Mouse (Mus musculus) MEL (cell line): ENCODE measurements at regions not wholly inside any gene's neighbourhood (a gene's known extent, or its start where the extent isn't known, plus 50 kb on each side); places are given as distances from the start of the nearest gene placed in this dataset.
"Not testable (repeated sequence)": the region's sequence is repeated elsewhere in the genome, so short reads cannot be mapped to it uniquely, and the experiment has no call there.

Experiments used
- DNase-seq: peaks from one replicate; pipeline ENCODE4 v3.0.0; 2011; ENCODE audit warnings: low read depth, low spot score
- H3K27ac ChIP-seq: 2 replicates; pipeline ENCODE4 v1.5.1; 2012; ENCODE audit warnings: low read depth, mild to moderate bottlenecking, control low read depth, low read length, moderate library complexity; ENCODE audit not compliant: control insufficient read depth
- H3K27me3 ChIP-seq, 2 experiments: fragments of 150-350 bp in 1 of 2; sonication (generic) in 1 of 2; 2 replicates each; pipeline ENCODE4 v1.6.1; 2012; ENCODE audit warnings: low read length in 2 of 2, mild to moderate bottlenecking in 2 of 2, improper control_type of control experiment in 1 of 2, moderate library complexity in 1 of 2; ENCODE audit not compliant: insufficient read depth in 2 of 2, control insufficient read depth in 1 of 2
- H3K36me3 ChIP-seq, 2 experiments: 2 replicates each; pipeline ENCODE4 v1.6.1; 2012 to 2014; ENCODE audit warnings: low read length in 2 of 2, improper control_type of control experiment in 1 of 2, inconsistent platforms in 1 of 2, mild to moderate bottlenecking in 1 of 2; ENCODE audit not compliant: insufficient read depth in 2 of 2, control insufficient read depth in 1 of 2
- H3K4me1 ChIP-seq, 2 experiments: fragments of 150-350 bp in 1 of 2; sonication (generic) in 1 of 2; 2 replicates each; pipeline ENCODE4 v1.6.1; 2012; ENCODE audit warnings: low read length in 2 of 2, improper control_type of control experiment in 1 of 2, mild to moderate bottlenecking in 1 of 2; ENCODE audit not compliant: insufficient read depth in 2 of 2, control insufficient read depth in 1 of 2
- H3K4me3 ChIP-seq, 2 experiments: fragments of 150-350 bp in 1 of 2; sonication (generic) in 1 of 2; 2 replicates each; pipeline ENCODE4 v1.5.1; 2012; ENCODE audit warnings: low read depth in 2 of 2, low read length in 2 of 2, mild to moderate bottlenecking in 2 of 2, moderate library complexity in 2 of 2, control low read depth in 1 of 2, improper control_type of control experiment in 1 of 2; ENCODE audit not compliant: control insufficient read depth in 1 of 2, insufficient read depth in 1 of 2
- H3K79me2 ChIP-seq: 2 replicates; pipeline ENCODE4 v1.6.1; 2012; ENCODE audit warnings: mild to moderate bottlenecking, low read length, moderate library complexity; ENCODE audit not compliant: control insufficient read depth, poor library complexity, insufficient read depth
- H3K9ac ChIP-seq: 2 replicates; pipeline ENCODE4 v1.6.1; 2012; ENCODE audit warnings: low read depth, mild to moderate bottlenecking, control low read depth, low read length, moderate library complexity; ENCODE audit not compliant: control insufficient read depth, poor library complexity, severe bottlenecking
- H3K9me3 ChIP-seq: fragments of 150-350 bp; sonication (generic); replicated peaks from 2 replicates; pipeline ENCODE4 v1.6.1; 2012; ENCODE audit warnings: mild to moderate bottlenecking, low read length, improper control_type of control experiment, moderate library complexity; ENCODE audit not compliant: insufficient read depth
- BHLHE40 ChIP-seq: IDR thresholded peaks from 2 replicates; pipeline ENCODE4 v1.6.1; 2012; ENCODE audit warnings: low read depth, mild to moderate bottlenecking, inconsistent platforms, low read length, improper control_type of control experiment, borderline replicate concordance
- CHD2 ChIP-seq: IDR thresholded peaks from 2 replicates; pipeline ENCODE4 v1.6.1; 2011; ENCODE audit warnings: low read length, improper control_type of control experiment
- CTCF ChIP-seq, 3 experiments: IDR thresholded peaks in 2 of 3; conservative IDR thresholded peaks in 1 of 3; 2 replicates each; pipeline ENCODE4 v1.5.1; 2011 to 2012; ENCODE audit warnings: low read length in 3 of 3, low read depth in 2 of 3, mild to moderate bottlenecking in 2 of 3, improper control_type of control experiment in 1 of 3, inconsistent platforms in 1 of 3, mixed read lengths in 1 of 3, moderate library complexity in 1 of 3; ENCODE audit not compliant: control insufficient read depth in 1 of 3, insufficient read depth in 1 of 3, poor library complexity in 1 of 3, severe bottlenecking in 1 of 3
- EP300 ChIP-seq, 2 experiments: IDR thresholded peaks; 2 replicates each; pipeline ENCODE4 v1.6.1; 2011; ENCODE audit warnings: improper control_type of control experiment in 2 of 2, low read length in 2 of 2, low read depth in 1 of 2, mild to moderate bottlenecking in 1 of 2
- ETS1 ChIP-seq: IDR thresholded peaks from 2 replicates; pipeline ENCODE4 v1.6.1; 2012; ENCODE audit warnings: low read depth, mild to moderate bottlenecking, inconsistent platforms, low read length, improper control_type of control experiment, moderate library complexity
- GATA1 ChIP-seq: IDR thresholded peaks from 2 replicates; pipeline ENCODE4 v1.6.1; 2011; ENCODE audit warnings: low read depth, low read length, improper control_type of control experiment
- JUND ChIP-seq: IDR thresholded peaks from 2 replicates; pipeline ENCODE4 v1.6.1; 2011; ENCODE audit warnings: low read depth, mild to moderate bottlenecking, improper control_type of control experiment, low read length
- MAZ ChIP-seq: IDR thresholded peaks from 2 replicates; pipeline ENCODE4 v1.6.1; 2012; ENCODE audit warnings: low read depth, mild to moderate bottlenecking, inconsistent platforms, low read length, improper control_type of control experiment
- MXI1 ChIP-seq: IDR thresholded peaks from 2 replicates; pipeline ENCODE4 v1.6.1; 2011; ENCODE audit warnings: mild to moderate bottlenecking, low read depth, low read length, improper control_type of control experiment
- NELFE ChIP-seq: IDR thresholded peaks from 2 replicates; pipeline ENCODE4 v1.6.1; 2011; ENCODE audit warnings: low read depth, low read length, improper control_type of control experiment
- POLR2A ChIP-seq, 2 experiments: IDR thresholded peaks; 2 replicates each; pipeline ENCODE4 v1.6.1; 2011 to 2012; ENCODE audit warnings: low read length in 2 of 2, mild to moderate bottlenecking in 2 of 2, control low read depth in 1 of 2, improper control_type of control experiment in 1 of 2, low read depth in 1 of 2, moderate library complexity in 1 of 2; ENCODE audit not compliant: control insufficient read depth in 1 of 2, insufficient read depth in 1 of 2, poor library complexity in 1 of 2
- SIN3A ChIP-seq: IDR thresholded peaks from 2 replicates; pipeline ENCODE4 v1.6.1; 2012; ENCODE audit warnings: low read length, improper control_type of control experiment, inconsistent platforms
- SMC3 ChIP-seq: IDR thresholded peaks from 2 replicates; pipeline ENCODE4 v1.6.1; 2011; ENCODE audit warnings: low read depth, low read length, improper control_type of control experiment
- TAL1 ChIP-seq: IDR thresholded peaks from 2 replicates; pipeline ENCODE4 v1.6.1; 2012; ENCODE audit warnings: mild to moderate bottlenecking, inconsistent platforms, low read length, moderate library complexity, mixed read lengths
- TCF12 ChIP-seq: IDR thresholded peaks from 2 replicates; pipeline ENCODE4 v1.6.1; 2014; ENCODE audit warnings: low read depth, mild to moderate bottlenecking, inconsistent platforms, low read length, improper control_type of control experiment, moderate library complexity
- USF2 ChIP-seq, 2 experiments: IDR thresholded peaks; 2 replicates each; pipeline ENCODE4 v1.6.1; 2011 to 2012; ENCODE audit warnings: improper control_type of control experiment in 2 of 2, low read length in 2 of 2, borderline replicate concordance in 1 of 2, inconsistent platforms in 1 of 2, low read depth in 1 of 2, mild to moderate bottlenecking in 1 of 2; ENCODE audit not compliant: insufficient read depth in 1 of 2
- ZC3H11A ChIP-seq: IDR thresholded peaks from 2 replicates; pipeline ENCODE4 v1.6.1; 2012; ENCODE audit warnings: low read depth, mild to moderate bottlenecking, inconsistent platforms, low read length, improper control_type of control experiment
- ZNF384 ChIP-seq: IDR thresholded peaks from 2 replicates; pipeline ENCODE4 v1.6.1; 2012; ENCODE audit warnings: low read depth, mild to moderate bottlenecking, inconsistent platforms, low read length, improper control_type of control experiment

DNA sequence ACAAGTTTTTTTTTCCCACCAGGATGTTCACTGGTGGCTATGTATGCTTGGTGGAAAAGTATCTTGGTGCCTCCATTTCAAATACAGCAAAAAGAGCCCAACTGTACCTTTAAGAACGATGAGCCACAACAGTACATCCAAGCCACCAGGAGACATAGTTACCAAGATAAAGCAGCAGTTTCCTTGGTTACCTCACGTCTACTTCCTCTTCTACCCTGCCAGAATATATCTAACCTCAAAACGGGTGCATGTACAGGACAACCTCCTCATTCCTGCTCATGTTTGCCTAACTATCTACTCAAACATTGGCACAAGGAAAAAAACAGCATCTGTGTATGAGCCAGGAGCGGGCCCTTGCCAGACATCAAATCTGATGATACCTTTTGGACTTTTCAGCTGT is 129.8 kb upstream of the Tmem28 start (continued):
- TF ChIP-seq USF2 (IDR thresholded peaks at IDR 0.05; ENCODE audit: borderline replicate concordance in 1 of 2, insufficient read depth in 1 of 2, low read depth in 1 of 2, low read length in 2 of 2) (no peak), ETS1 (peak; percentile 69), SMC3 (no peak), MAZ (no peak), ZC3H11A (no peak), CTCF (IDR thresholded peaks at IDR 0.05 in 2 of 3, conservative IDR thresholded peaks at IDR 0.05 in 1 of 3; ENCODE audit: control insufficient read depth in 1 of 3, insufficient read depth in 1 of 3, low read depth in 2 of 3, low read length in 3 of 3, poor library complexity in 1 of 3, severe bottlenecking in 1 of 3) (no peak), ZNF384 (peak; percentile 64; the same call in 1 of the 2 replicates), TAL1 (peak; percentile 38; the same call in 1 of the 2 replicates), TCF12 (no peak)

DNA sequence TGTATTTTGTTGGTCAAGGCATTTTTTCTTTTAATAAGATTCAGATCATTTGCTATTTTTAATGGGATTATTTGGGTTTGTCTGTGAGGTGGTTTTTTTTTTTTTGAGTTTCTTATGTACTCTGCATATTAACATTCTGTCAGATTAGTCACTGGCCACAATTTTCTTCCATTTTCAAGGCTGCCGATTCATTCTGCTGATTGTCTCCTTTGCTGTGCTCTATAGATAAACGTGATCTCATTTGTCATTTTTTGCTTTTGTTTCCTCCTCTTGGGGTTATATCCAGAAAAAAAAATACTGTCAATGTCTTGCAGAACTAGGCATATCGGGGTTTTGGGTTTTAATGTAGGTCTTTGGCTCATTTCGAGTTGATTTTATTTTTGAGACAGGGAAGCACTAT is 131.1 kb upstream of the Tmem28 start:
- H3K27ac ChIP-seq: peak overlapping the region; percentile 63
- H3K4me1 ChIP-seq: peaks cover 0 to 5% of the 10 kb centered on the region in 2 experiments; a peak in 1 of 4 replicates
- peak; percentile 57 for DNase-seq
- H3K79me2 ChIP-seq: no peaks in the 10 kb centered on the region
- no peak overlapping the region for H3K9ac ChIP-seq
- peak overlapping the region in 1 of 2 experiments; percentile 35; a peak in 1 of 4 replicates for H3K4me3 ChIP-seq
- no peaks in the 10 kb centered on the region for H3K27me3 ChIP-seq
- TF ChIP-seq BHLHE40 (peak; percentile 45; the same call in 1 of the 2 replicates), MXI1 (peak; percentile 30; the same call in 1 of the 2 replicates), TCF12 (peak; percentile 46; the same call in 1 of the 2 replicates), CHD2 (no peak), TAL1 (peak; percentile 38), SIN3A (peak; percentile 6; the same call in 1 of the 2 replicates), NELFE (no peak), POLR2A (IDR thresholded peaks at IDR 0.05; ENCODE audit: control insufficient read depth in 1 of 2, insufficient read depth in 1 of 2, low read depth in 1 of 2, low read length in 2 of 2, poor library complexity in 1 of 2) (no peak), ETS1 (peak; percentile 53; the same call in 1 of the 2 replicates), EP300 (IDR thresholded peaks at IDR 0.05; ENCODE audit: low read depth in 1 of 2, low read length in 2 of 2) (peak; percentile 51), GATA1 (peak; percentile 60), JUND (no peak)
- no peaks in the 10 kb centered on the region for H3K9me3 ChIP-seq
- H3K36me3 ChIP-seq: peaks cover 0 to 12% of the 10 kb centered on the region in 2 experiments; a peak in 2 of 4 replicates

DNA sequence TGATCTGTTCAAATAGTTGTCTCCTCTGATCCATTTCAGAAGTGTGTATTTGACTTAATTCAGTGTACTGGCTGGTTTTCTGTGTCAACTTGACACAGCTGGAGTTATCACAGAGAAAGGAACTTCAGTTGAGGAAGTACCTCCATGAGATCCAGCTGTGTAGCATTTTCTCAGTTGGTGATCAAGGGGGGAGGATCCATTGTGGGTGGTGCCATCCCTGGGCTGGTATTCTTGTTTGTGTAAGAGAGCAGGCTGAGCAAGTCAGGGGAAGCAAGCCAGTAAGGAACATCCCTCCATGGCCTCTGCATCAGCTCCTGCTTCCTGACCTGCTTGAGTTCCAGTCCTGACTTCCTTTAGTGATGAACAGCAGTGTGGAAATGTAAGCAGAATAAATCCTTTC is 138.3 kb upstream of the Tmem28 start:
- H3K27me3 ChIP-seq, H3K27ac ChIP-seq, H3K9me3 ChIP-seq, H3K4me1 ChIP-seq, H3K4me3 ChIP-seq, H3K79me2 ChIP-seq, DNase-seq, H3K9ac ChIP-seq, H3K36me3 ChIP-seq: not testable (repeated sequence)
